Mouse (Mus musculus): ENCODE measurements around the gene Gfm2.

The Gfm2 gene

GRCm38 (mm10) chr13:97227795-97228194 is 90.1 kb downstream of the Gfm2 start:
- no peak for DNase-seq (ENCODE audit: low spot score in 2 of 2)

GRCm38 (mm10) chr13:97230101-97230500 is 92.4 kb downstream of the Gfm2 start:
- no peak for DNase-seq (ENCODE audit: low spot score in 2 of 2)
